Mouse (Mus musculus) heart, postnatal 14 days (tissue): ENCODE results near the gene Sept3. TPM values are rescaled to one million over a fixed set of nuclear protein-coding genes. Genes with fewer than 3 reads are reported as not detected.
"Not testable (repeated sequence)": the region's sequence is repeated elsewhere in the genome, so short reads cannot be mapped to it uniquely, and the experiment has no call there.

Experiments
- DNase-seq, 2 experiments: peaks; one replicate each; pipeline ENCODE4 v3.0.0; 2021 to 2022
- intact Hi-C: fragments of 180-260 bp; cut with DNase I; formaldehyde crosslinking; loops from one replicate; pipeline ENCODE4 v1.15.1; 2025
- long read RNA-seq, 2 experiments: library from polyadenylated mRNA; stranded (forward); transcript quantifications; one replicate each; pipeline ENCODE4 v2.0.0; 2021
- total RNA-seq, 2 experiments: library from RNA; stranded (reverse); gene quantifications; 2 replicates each; pipeline ENCODE4 v1.2.3; 2021

Gene Sept3
- under 1 TPM; 0.17 to 0.24 TPM for total RNA-seq
- long read RNA-seq, experiment 1: 0 reads
- long read RNA-seq, experiment 2: 0 reads

DNA sequence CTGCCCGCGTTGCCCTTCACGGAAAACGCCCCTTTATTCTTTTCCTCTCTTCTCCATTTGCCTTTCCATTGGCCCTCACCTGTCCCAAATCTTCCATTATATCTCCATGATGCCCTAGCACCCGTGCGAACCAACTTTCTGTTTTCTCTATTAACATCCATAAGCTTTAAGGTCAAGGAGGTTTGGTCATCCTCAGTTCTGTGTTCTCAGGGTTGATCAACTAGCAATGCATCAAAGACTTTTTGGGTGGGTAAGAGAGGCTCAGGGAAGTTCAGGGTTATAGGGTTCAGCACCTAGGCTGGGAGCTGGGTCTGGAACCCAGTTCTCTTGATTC, at the start of gene Sept3:
TSS of gene Sept3 (plus strand) at position 301 of the 334 bp plus-strand sequence.
- DNase-seq: no peak
- intact Hi-C loops: no loop called here

- intact Hi-C loops: no loop called here
- no peak for DNase-seq
Measured at GRCm38 (mm10) chr15:82225769-82226168, 48.9 kb upstream of the Sept3 start.

- no peak for DNase-seq
- intact Hi-C loops: no loop called here
Measured at GRCm38 (mm10) chr15:82229542-82230045, 45.1 kb upstream of the Sept3 start.

DNA sequence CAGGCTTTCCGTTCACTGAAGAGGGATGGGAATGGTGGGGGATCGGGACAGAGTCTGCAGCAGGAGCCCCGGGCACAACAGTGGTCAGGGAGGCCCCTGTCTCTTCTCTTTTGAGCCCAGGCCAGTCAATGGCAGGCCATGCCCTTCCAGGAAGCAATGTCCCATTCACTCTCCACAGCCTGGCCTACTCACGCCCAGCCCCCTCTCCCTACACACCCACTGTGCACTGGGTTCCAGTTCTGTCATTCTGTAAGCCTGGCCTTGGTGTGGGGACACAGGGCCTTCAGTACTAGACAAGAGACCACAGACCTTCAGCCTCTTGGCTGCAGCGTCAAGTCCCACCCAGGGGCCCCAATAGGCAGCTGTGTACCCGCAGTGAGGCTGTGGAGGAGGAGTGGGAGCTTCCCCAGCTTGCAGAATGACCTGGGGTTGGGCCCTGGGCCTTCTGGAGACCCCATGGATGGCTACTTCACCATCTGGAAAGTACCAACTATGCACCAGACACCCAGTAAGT, 44.5 kb upstream of the Sept3 start:
- intact Hi-C loops: no loop called here
- no peak for DNase-seq

- no peak for DNase-seq
- intact Hi-C loops: no loop called here
Measured at GRCm38 (mm10) chr15:82231100-82231499, 43.6 kb upstream of the Sept3 start.

- peak; percentile 41 to 52 for DNase-seq
- intact Hi-C loops: no loop called here
Measured at GRCm38 (mm10) chr15:82231591-82232378, 42.9 kb upstream of the Sept3 start.

DNA sequence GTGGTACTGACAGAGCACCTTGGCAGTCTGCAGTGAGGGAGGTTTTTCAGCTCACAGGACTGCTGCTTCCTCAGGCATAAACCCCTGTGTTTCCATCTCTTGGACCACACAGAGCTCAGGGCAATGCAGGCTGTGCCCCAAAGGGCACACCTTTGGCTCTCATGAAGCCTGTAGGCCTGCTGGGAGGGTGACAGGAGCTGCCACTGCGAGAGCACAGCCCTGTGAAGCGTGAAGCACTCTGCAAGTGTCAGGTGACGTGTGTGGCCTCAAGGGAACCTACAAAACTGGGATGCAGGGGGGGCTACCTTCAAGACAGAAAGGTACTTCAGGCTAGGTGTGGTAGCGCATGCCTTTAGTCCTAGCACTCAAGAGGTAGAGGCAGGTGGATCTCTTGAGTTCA, 42.0 kb upstream of the Sept3 start:
- intact Hi-C loops: no loop called here
- DNase-seq: no peak

GRCm38 (mm10) chr15:82235661-82236060, 39.0 kb upstream of the Sept3 start:
- DNase-seq: no peak
- intact Hi-C loops: loop anchor here (1.0 kb wide), 2 partner anchors 97 to 170 kb away; no protein-coding TSS in a partner anchor

DNA sequence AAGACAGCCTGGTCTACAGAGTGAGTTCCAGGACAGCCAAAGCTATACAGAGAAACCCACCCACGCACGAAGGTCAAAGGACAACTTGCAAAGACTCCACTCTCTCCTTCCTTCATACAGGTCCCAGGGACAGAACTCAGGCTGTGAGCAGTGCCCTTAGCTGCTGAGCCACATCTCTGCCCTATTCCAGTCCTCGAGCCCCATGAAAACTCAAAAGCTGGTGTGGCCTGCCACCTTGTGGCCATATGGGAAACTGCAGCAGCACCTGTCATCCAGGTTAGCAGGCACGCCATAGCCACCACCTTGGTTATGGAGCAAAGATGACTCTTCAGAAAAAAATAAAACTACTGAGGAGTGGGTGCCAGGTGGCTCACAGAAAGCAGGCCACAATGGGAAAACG, 38.1 kb upstream of the Sept3 start:
- DNase-seq: peak; percentile 79 to 86
- intact Hi-C loops: loop anchor here (1.0 kb wide), 2 partner anchors 98 to 171 kb away; no protein-coding TSS in a partner anchor

- intact Hi-C loops: no loop called here
Measured at GRCm38 (mm10) chr15:82243311-82243710, 31.4 kb upstream of the Sept3 start.

DNA sequence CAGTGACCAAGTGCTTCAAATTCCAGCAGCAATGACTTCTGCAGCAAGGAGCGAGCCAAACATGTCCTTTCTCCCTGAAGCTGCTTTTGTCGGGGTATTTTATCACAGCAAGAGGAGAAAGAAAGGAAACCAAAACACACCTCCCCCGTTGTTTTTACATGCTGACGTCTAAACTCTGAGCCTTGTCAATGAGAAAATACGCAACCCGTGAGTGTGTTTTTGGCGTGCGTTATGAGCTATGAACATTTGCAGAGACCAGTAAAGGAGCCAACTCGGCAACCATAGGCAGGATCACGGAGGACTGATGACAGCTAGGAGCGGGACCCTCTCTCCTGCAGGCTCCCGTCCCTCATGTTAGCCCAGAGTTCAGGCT, 31.0 kb upstream of the Sept3 start:
- intact Hi-C loops: no loop called here
- DNase-seq: no peak

More at GRCm38 (mm10) chr15:82243311-82243710, 31.4 kb upstream of the Sept3 start:
- DNase-seq: no peak

GRCm38 (mm10) chr15:82244115-82244804, 30.4 kb upstream of the Sept3 start, which contains the start of gene Cenpm:
Cenpm (minus strand) TSS chr15:82244748.
- intact Hi-C loops: no loop called here
- peak; percentile 92 to 94 for DNase-seq

DNA sequence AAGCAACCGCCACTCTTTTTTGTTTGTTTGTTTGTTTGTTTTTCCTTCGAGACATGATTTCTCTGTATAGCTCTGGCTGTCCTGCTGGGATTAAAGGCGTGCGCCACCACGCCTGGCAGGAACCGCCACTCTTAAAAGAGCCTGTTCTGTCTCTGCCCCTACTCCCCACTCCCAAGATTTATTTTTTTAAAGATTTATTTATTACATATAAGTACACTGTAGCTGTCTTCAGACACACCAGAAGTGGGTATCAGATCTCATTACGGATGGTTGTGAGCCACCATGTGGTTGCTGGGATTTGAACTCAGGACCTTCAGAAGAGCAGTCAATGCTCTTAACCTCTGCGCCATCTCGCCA, 29.9 kb upstream of the Sept3 start:
- intact Hi-C loops, DNase-seq: not testable (repeated sequence)

GRCm38 (mm10) chr15:82247131-82247776, 27.4 kb upstream of the Sept3 start:
- no peak for DNase-seq
- intact Hi-C loops: no loop called here

DNA sequence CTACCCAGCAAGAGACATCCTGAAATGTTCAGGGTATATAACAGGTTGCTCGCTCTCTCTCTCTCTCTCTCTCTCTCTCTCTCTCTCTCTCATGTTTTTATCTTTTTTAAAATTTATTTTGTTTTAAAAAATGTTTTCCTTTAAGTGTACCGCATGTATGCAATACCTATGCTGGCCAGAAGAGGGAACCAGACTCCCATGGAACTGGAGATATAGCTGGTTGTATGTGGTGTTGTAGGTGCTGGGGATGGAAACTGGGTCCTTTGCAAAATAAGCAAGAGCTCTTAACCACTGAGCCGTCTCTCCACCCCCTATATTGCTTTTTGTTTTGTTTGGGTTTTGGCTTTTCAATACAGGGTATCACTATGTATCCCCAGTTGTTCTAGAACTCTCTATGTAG, 23.1 kb upstream of the Sept3 start:
- intact Hi-C loops: no loop called here
- no peak for DNase-seq

DNA sequence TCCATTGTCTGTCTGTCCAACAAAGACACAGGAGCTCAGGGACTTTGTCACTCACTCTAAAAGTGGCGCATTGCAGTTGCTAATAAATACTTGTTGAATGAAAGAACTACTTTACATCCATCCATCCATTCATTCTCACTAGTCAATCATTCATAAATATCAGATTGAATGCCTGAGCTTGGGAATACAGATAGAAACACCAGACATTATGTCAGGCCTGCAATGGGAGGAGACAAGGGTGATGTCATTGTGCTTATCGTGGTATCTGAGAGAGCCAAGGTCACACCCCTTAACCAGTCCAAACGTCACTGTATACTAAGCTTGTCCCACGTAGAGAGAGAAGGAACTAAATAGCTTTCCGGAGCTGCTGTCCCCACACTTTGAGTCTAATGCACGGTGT, 22.6 kb upstream of the Sept3 start, which contains the start of gene 1500009C09Rik:
TSS of gene 1500009C09Rik (plus strand) at position 301 of the 400 bp plus-strand sequence.
- DNase-seq: no peak
- intact Hi-C loops: no loop called here

GRCm38 (mm10) chr15:82255248-82255647, 19.4 kb upstream of the Sept3 start:
- DNase-seq: no peak
- intact Hi-C loops: no loop called here

DNA sequence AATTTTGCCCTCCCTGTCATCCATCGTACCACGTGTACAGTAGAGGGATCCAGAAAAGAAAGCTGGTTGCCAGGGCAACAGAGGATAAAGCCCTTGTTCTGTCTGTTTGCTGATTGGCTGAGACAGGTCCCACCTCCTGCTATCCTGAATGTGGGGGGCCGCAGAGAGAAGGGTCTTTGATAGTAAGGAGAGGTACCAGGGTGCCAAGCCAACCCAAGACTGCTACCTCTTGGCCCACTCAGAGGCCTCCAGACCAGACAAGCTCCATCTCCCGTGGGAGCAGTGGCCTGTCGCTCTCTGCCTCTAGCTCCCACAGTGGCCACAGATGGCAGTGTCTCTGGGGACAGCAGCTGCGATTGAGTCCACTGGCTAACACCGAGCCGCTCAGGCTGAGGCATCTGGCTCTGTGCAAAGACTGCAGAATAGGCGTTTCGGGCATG, 18.7 kb upstream of the Sept3 start:
- DNase-seq: no peak
- intact Hi-C loops: no loop called here

DNA sequence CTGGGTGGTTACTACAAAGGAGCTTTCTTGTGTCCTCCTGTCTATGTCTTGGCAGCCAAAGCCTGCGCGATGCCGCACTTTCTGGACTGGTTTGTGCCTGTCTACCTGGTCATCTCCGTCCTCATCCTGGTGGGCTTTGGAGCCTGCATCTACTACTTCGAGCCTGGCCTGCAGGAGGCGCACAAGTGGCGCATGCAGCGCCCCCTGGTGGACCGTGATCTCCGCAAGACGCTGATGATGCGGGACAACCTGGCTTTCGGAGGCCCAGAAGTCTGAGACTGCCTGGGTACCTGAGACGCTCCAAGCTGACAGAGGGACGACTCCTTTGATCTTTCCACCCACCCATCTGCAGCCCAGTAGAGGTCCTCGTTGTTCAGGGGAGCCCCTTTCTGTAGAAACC, 15.2 kb upstream of the Sept3 start:
- DNase-seq: peak; percentile 60 to 77
- intact Hi-C loops: no loop called here

DNA sequence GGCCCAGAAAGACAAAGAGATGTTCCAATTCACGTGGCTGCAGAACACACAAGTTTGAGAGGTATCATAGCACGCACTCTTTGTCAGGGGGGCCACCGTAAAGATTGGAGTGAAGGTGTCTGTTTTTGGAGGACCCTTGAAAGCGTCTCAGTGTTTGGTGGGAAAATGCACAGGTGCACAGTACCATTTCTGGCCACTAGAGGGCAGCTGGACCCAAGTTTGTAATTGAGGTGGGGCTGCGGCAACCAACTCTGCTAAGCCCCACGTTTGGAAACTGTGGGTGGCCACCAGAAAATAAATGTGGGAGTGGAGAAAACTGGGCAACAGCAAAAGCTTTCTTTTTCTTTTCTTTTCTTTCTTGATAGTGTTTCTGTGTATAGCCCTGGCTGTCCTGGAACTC, 8.3 kb upstream of the Sept3 start:
- peak; percentile 69 to 79 for DNase-seq
- intact Hi-C loops: loop anchor here (2.0 kb wide), 1 partner anchor 150 kb away; no protein-coding TSS in a partner anchor

- DNase-seq: no peak
- intact Hi-C loops: no loop called here
Measured at GRCm38 (mm10) chr15:82268185-82268584, 6.5 kb upstream of the Sept3 start.
